Mouse (Mus musculus) limb, embryonic 11.5 days (tissue): ENCODE results near the gene Olfr874. TPM values are rescaled to one million over a fixed set of nuclear protein-coding genes. Genes with fewer than 3 reads are reported as not detected.

ENCODE experiments used
- ATAC-seq: fragments of 200-750 bp; cut with Nextera tagmentation; 2 replicates; pipeline ENCODE4 v1.8.0; 2017; ENCODE audit warnings: low read depth; ENCODE audit not compliant: insufficient number of reproducible peaks, low FRiP score, low TSS enrichment
- DNase-seq: peaks from one replicate; pipeline ENCODE4 v3.0.0-alpha.2; 2015; ENCODE audit warnings: low spot score
- H3K27ac ChIP-seq: fragments of 300-500 bp; sonication (generic); replicated peaks from 2 replicates; pipeline ENCODE4 v1.5.1; 2014; ENCODE audit warnings: low read depth, mild to moderate bottlenecking, low read length
- H3K27me3 ChIP-seq: fragments of 300-500 bp; sonication (generic); 2 replicates; pipeline ENCODE4 v1.6.1; 2014; ENCODE audit warnings: mild to moderate bottlenecking, low read length, mixed read lengths; ENCODE audit not compliant: control insufficient read depth, insufficient read depth
- H3K36me3 ChIP-seq: fragments of 300-500 bp; sonication (generic); 2 replicates; pipeline ENCODE4 v1.6.1; 2014; ENCODE audit warnings: mild to moderate bottlenecking, low read length, moderate library complexity, mixed read lengths; ENCODE audit not compliant: control insufficient read depth, insufficient read depth
- H3K4me1 ChIP-seq: fragments of 300-500 bp; sonication (generic); 2 replicates; pipeline ENCODE4 v1.6.1; 2014; ENCODE audit warnings: low read length, mixed read lengths; ENCODE audit not compliant: control insufficient read depth, insufficient read depth
- H3K4me2 ChIP-seq: fragments of 300-500 bp; sonication (generic); 2 replicates; pipeline ENCODE4 v1.6.1; 2014; ENCODE audit warnings: low read depth, mild to moderate bottlenecking, moderate library complexity; ENCODE audit not compliant: severe bottlenecking
- H3K4me3 ChIP-seq: fragments of 300-500 bp; sonication (generic); 2 replicates; pipeline ENCODE4 v1.5.1; 2014; ENCODE audit warnings: low read depth, low read length
- H3K9ac ChIP-seq: fragments of 300-500 bp; sonication (generic); 2 replicates; pipeline ENCODE4 v1.6.1; 2014; ENCODE audit warnings: mild to moderate bottlenecking, low read length
- H3K9me3 ChIP-seq: fragments of 300-500 bp; sonication (generic); 2 replicates; pipeline ENCODE4 v1.6.1; 2016; ENCODE audit warnings: low read length; ENCODE audit not compliant: control insufficient read depth
- WGBS: fragments of 180-500 bp; shearing (Covaris S2); extraction: QIAGEN DNeasy Blood & Tissue Kit; methylation state at CpG from one replicate; pipeline ENCODE4 v1.1.7; 2014; 5-methylcytosine and 5-hydroxymethylcytosine counted together
- polyA plus RNA-seq: library from polyadenylated mRNA; unstranded; fragments of >200 nt; fragmentation: Nextera tagmentation; extraction: Ambion mirVana; gene quantifications from 2 replicates; pipeline ENCODE4 v1.2.1, GENCODE M21; 2014

The Olfr874 gene
- not detected in 2 replicates for polyA plus RNA-seq

DNA sequence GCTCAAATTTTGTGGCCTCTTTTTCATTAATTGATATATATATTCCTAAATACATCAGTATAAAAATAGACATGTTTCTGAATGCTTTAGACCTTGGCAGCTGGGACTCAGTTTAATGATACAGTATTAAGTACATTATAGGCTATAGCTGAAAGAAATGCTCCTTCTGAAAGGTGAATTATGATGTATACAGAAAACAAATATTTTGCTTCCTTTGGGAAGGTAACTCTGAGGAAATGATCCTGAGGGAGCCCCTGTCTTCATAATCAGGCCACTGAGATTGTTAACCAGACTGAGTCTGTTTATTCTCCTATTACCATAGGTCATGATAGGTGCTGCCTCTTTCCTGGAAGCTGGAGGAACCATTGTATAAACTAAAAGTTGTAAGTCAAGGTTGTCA, at the start of gene Olfr874:
Olfr874 (plus strand) TSS at position 301 of the 400 bp plus-strand sequence.
- no peak for DNase-seq
- Histone ChIP-seq H3K9me3 (no peaks in the 10 kb centered on the region), H3K4me2 (no peak within 1 kb of the TSS), H3K4me3 (no peak within 1 kb of the TSS), H3K4me1 (no peaks in the 10 kb centered on the region), H3K9ac (no peak within 1 kb of the TSS), H3K36me3 (no peaks in the 10 kb centered on the region), H3K27ac (no peak within 1 kb of the TSS), H3K27me3 (no peaks in the 10 kb centered on the region)
- ATAC-seq = no peak

GRCm38 (mm10) chr9:37716150-37716549, 28.8 kb upstream of the Olfr874 start, which contains the start of gene Olfr160:
Gene Olfr160 (minus strand): TSS chr9:37716250.
- Histone ChIP-seq H3K4me2 (no peak within 1 kb of the TSS), H3K4me1 (no peaks in the 10 kb centered on the region), H3K4me3 (no peak within 1 kb of the TSS), H3K36me3 (no peaks in the 10 kb centered on the region), H3K27me3 (no peaks in the 10 kb centered on the region), H3K27ac (no peak within 1 kb of the TSS), H3K9me3 (no peaks in the 10 kb centered on the region), H3K9ac (no peak within 1 kb of the TSS)
- ATAC-seq = no peak
- 90% methylated on average over 1 of the region's 1 CpGs for WGBS
- no peak for DNase-seq

DNA sequence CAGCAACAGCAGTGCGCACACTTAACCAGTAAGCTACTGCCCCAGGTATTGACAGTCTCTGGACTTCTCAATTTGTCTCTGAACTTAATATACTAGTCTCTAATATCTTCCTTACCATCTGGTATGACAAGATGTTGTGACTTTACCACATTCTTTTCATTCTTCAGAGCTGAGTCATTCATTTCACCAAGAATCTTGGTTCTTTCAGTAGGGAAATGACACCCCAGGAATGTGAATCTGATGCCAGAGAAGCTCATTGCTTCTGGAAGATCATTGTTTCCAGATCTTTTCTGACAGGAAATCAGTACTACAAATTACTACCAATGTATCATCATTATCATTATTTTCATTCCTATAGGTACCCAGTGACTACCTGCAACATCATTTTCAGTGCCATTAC, 10.6 kb upstream of the Olfr874 start:
- H3K9ac ChIP-seq = no peak overlapping the region
- H3K27ac ChIP-seq = no peak overlapping the region
- H3K36me3 ChIP-seq = no peaks in the 10 kb centered on the region
- H3K4me1 ChIP-seq = no peaks in the 10 kb centered on the region
- H3K4me3 ChIP-seq = no peak overlapping the region
- ATAC-seq (no peak), DNase-seq (no peak)
- H3K27me3 ChIP-seq = no peaks in the 10 kb centered on the region
- 87% methylated on average over 1 of the region's 1 CpGs for WGBS
- no peaks in the 10 kb centered on the region for H3K9me3 ChIP-seq
- no peak overlapping the region for H3K4me2 ChIP-seq

DNA sequence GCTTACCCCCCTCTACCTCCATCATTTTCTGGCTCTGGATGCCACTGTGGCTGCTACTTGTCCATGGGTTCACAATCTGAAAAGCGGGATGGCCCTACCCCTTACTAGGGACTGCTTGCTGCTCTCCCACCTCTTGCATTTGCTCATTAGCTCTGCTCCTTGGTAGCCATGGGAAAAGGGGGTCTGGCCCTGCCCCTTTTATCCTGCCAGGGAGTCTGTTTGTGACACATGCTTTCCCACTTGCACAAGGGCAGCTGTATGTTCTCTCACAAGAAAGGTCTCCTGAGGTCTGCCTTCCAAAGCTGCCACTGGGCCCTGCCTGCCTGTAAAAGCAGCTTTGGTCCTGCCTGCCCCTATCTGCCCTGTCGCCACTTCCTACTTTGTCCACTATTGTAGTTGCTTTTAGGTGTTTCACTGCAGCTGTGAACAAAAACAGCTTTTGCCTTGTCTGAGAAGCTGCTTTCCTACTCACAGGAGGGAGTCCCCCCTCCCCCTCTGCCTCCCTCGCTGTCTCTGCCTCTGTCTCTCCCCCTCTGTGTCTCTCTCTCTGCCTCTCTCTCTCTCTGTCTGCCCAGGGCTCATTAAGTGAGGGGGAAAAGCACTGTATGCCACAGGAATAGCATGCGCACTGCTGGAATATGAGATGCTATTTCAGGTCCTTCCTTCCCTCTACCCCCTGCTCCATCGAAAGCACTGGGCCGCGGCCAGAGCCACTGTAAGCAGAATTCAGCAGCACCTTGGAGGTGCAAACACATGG, 5.6 kb downstream of the Olfr874 start:
- DNase-seq (peak; percentile 32), ATAC-seq (peak; percentile 51; the same call in 1 of the 2 replicates)
- H3K36me3 ChIP-seq = no peaks in the 10 kb centered on the region
- no peak overlapping the region for H3K27ac ChIP-seq
- H3K27me3 ChIP-seq = no peaks in the 10 kb centered on the region
- no peaks in the 10 kb centered on the region for H3K4me1 ChIP-seq
- H3K4me3 ChIP-seq = no peak overlapping the region
- 44% methylated on average over 7 of the region's 7 CpGs for WGBS
- H3K9me3 ChIP-seq = no peaks in the 10 kb centered on the region
- H3K4me2 ChIP-seq = no peak overlapping the region
- no peak overlapping the region; the same call in 1 of the 2 replicates for H3K9ac ChIP-seq

DNA sequence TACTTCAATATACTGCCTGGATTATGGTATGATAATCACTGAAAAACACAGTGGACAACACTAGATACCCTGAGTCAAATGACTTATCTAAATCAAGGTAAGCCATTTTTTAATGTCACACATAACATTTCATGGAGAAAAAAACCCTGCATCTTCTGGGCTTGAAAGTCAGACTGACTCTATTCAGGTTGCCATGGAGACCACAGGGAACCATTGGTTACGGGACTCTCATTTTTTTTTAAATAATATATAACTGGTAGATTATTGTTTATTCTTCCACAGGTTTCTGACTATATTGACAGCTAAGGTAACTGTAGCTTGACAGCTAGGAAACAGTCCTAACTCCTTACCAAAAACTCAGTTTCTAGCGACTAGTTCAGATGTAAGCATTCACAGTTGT, 6.6 kb downstream of the Olfr874 start:
- Histone ChIP-seq H3K4me3 (no peak overlapping the region), H3K36me3 (no peaks in the 10 kb centered on the region), H3K9me3 (no peaks in the 10 kb centered on the region), H3K4me1 (no peaks in the 10 kb centered on the region), H3K27me3 (no peaks in the 10 kb centered on the region), H3K27ac (no peak overlapping the region), H3K9ac (no peak overlapping the region), H3K4me2 (no peak overlapping the region)
- DNase-seq (no peak), ATAC-seq (no peak)
- 78% methylated on average over 2 of the region's 2 CpGs for WGBS

DNA sequence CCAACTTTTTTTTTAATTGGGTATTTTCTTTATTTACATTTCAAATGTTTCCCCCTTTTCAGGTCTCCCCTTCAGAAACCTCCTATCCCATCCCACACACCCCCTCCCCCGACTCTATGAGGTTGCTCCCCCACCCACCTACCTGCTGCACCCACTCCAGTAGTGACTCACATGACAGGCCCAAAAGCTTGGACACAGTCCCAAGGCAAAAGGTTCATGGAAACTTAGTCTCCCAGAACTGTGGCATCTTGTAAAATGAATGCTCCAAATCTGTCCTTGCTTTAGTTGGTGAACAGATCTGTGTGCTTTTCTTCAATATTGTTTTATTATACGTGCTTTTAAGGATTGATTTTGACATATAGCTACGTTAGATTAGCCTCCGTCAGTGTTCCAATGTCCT, 7.1 kb downstream of the Olfr874 start:
- WGBS = 71% methylated on average over 4 of the region's 4 CpGs
- Histone ChIP-seq H3K27ac (no peak overlapping the region), H3K9me3 (no peaks in the 10 kb centered on the region), H3K4me3 (no peak overlapping the region), H3K27me3 (no peaks in the 10 kb centered on the region), H3K4me1 (no peaks in the 10 kb centered on the region), H3K9ac (no peak overlapping the region), H3K36me3 (no peaks in the 10 kb centered on the region), H3K4me2 (no peak overlapping the region)
- ATAC-seq (no peak), DNase-seq (no peak)

DNA sequence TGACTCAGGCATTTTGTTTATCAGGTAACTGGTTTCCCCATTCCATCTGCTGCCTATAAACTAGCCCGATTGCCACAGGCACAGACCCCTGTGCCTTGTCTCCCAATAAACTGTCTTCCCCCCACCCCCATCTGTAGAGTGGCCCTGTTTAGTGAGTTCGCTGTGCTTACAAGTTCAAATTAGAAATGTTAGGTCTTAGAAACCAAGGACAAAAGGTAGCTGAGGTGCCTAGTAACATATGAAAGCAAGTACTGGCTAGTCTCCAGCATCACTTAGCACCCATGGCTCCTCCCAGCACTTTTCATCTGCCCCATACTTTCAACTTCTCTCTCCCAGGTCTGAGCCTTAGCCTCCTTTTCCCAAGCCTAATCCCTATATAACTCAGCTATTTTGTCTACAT, 16.8 kb downstream of the Olfr874 start:
- DNase-seq (no peak), ATAC-seq (no peak)
- Histone ChIP-seq H3K27me3 (no peaks in the 10 kb centered on the region), H3K27ac (no peak overlapping the region), H3K9me3 (no peaks in the 10 kb centered on the region), H3K36me3 (no peaks in the 10 kb centered on the region), H3K4me2 (no peak overlapping the region), H3K9ac (no peak overlapping the region), H3K4me1 (no peaks in the 10 kb centered on the region), H3K4me3 (no peak overlapping the region)
- WGBS = 66% methylated on average over 2 of the region's 2 CpGs

- Histone ChIP-seq H3K9ac (no peak overlapping the region), H3K27me3 (no peaks in the 10 kb centered on the region), H3K4me3 (no peak overlapping the region), H3K27ac (no peak overlapping the region), H3K4me1 (no peaks in the 10 kb centered on the region), H3K36me3 (no peaks in the 10 kb centered on the region), H3K4me2 (no peak overlapping the region), H3K9me3 (no peaks in the 10 kb centered on the region)
- DNase-seq = peak; percentile 21
- 61% methylated on average over 2 of the region's 2 CpGs for WGBS
- ATAC-seq = no peak
Measured at GRCm38 (mm10) chr9:37762541-37762940, 17.6 kb downstream of the Olfr874 start.

DNA sequence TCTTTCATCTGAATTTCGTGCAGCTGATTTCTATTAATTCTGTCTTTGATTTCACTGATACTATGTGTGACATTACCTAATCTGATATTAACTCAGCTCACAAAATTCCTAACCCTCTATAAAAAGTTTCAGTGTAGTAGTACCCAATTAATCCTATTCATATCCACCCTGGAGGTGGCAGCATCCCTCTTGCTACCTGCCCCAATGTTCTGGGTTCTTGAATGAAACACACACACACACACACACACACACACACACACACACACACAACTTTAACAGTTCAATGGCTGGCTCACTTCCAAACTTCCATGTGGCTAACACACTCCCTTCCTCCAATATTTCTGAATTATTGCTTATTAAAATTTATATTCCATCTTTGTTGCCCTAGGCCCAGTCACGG, 25.8 kb downstream of the Olfr874 start:
- Histone ChIP-seq H3K27ac (no peak overlapping the region), H3K36me3 (no peaks in the 10 kb centered on the region), H3K9me3 (no peaks in the 10 kb centered on the region), H3K9ac (no peak overlapping the region), H3K4me1 (no peaks in the 10 kb centered on the region), H3K27me3 (no peaks in the 10 kb centered on the region), H3K4me3 (no peak overlapping the region), H3K4me2 (no peak overlapping the region)
- 68% methylated on average over 2 of the region's 2 CpGs for WGBS
- ATAC-seq = no peak
- no peak for DNase-seq
